Mouse (Mus musculus) liver, adult 2 months (tissue): ENCODE measurements around the gene Gna15. TPM values are rescaled to one million over a fixed set of nuclear protein-coding genes. Genes with fewer than 3 reads are reported as not detected.
A peak's percentile ranks its signal among the peaks of the same experiment; 100 is the strongest.

Experiments used
- DNase-seq: peaks from one replicate; pipeline ENCODE4 v3.0.0-alpha.2; 2011; ENCODE audit warnings: low read depth, low spot score; ENCODE audit errors: extremely low read depth
- H3K27ac ChIP-seq: fragments of 200-500 bp; replicated peaks from 2 replicates; pipeline ENCODE4 v1.5.1; 2012; ENCODE audit warnings: low read depth, mild to moderate bottlenecking, control low read depth, inconsistent platforms, low read length; ENCODE audit not compliant: insufficient read depth
- H3K27me3 ChIP-seq: fragments of 200-500 bp; 2 replicates; pipeline ENCODE4 v1.6.1; 2012; ENCODE audit warnings: mild to moderate bottlenecking, moderate library complexity, low read length, inconsistent platforms; ENCODE audit not compliant: control insufficient read depth, insufficient read depth
- H3K36me3 ChIP-seq: fragments of 200-500 bp; 2 replicates; pipeline ENCODE4 v1.6.1; 2012; ENCODE audit warnings: low read length, inconsistent platforms; ENCODE audit not compliant: control insufficient read depth, insufficient read depth
- H3K4me1 ChIP-seq: fragments of 200-500 bp; 2 replicates; pipeline ENCODE4 v1.6.1; 2011; ENCODE audit warnings: low read length; ENCODE audit not compliant: control insufficient read depth, insufficient read depth
- H3K4me3 ChIP-seq: fragments of 200-500 bp; 2 replicates; pipeline ENCODE4 v1.5.1; 2011; ENCODE audit warnings: low read depth, mild to moderate bottlenecking, control low read depth, low read length, moderate library complexity; ENCODE audit not compliant: insufficient read depth
- H3K79me2 ChIP-seq: fragments of 200-500 bp; 2 replicates; pipeline ENCODE4 v1.6.1; 2012; ENCODE audit warnings: inconsistent platforms, mild to moderate bottlenecking, low read length, moderate library complexity; ENCODE audit not compliant: control insufficient read depth, insufficient read depth
- H3K9ac ChIP-seq: fragments of 200-500 bp; 2 replicates; pipeline ENCODE4 v1.6.1; 2012; ENCODE audit warnings: low read depth, mild to moderate bottlenecking, control low read depth, inconsistent platforms, low read length
- CTCF ChIP-seq: fragments of 200-500 bp; IDR thresholded peaks from 2 replicates; pipeline ENCODE4 v1.5.1; 2011; ENCODE audit warnings: low read depth, low read length, control low read depth
- POLR2A ChIP-seq: fragments of 200-500 bp; IDR thresholded peaks from 2 replicates; pipeline ENCODE4 v1.6.1; 2011; ENCODE audit warnings: low read length, control low read depth; ENCODE audit not compliant: insufficient read depth; ENCODE audit errors: extremely low read depth
- WGBS: fragments of 180-500 bp; shearing (Covaris S2); methylation state at CpG from one replicate; pipeline ENCODE4 v1.1.7; 2018; 5-methylcytosine and 5-hydroxymethylcytosine counted together
- polyA plus RNA-seq: library from polyadenylated mRNA; depleted of rRNA; stranded (reverse); fragments of >200 nt; gene quantifications from 2 replicates; pipeline ENCODE4 v1.2.3, GENCODE M21; 2012
- total RNA-seq: library from RNA; depleted of rRNA; stranded (reverse); fragments of >200 nt; gene quantifications from 2 replicates; pipeline ENCODE4 v1.2.3, GENCODE M21; 2014

The Gna15 gene
- total and polyA plus RNA-seq, 2 experiments = 0.64 to 1.1 TPM

DNA sequence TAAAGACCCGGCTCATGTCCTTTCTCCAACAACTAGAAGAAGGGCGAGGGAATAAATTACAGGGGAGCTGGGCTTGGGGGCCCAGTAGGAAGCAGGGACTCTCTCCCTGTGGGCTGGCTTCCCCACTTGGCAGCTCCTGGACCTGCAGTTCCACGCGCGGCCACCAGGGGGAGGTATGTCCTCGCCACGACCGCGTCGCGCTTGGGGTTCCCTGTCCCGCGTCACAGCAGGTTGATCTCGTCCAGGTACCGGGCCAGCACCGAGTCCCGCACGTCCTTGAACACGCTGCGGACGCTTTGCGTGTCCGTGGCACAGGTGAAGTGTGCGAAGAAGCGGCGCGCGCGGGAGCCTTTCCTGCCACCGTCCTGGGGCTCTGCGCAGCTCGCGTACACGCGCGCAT lies 21.4 kb downstream of the Gna15 start:
- WGBS = 8% methylated on average over 36 of the region's 36 CpGs
- Histone ChIP-seq H3K36me3 (no peaks in the 10 kb centered on the region), H3K4me1 (no peaks in the 10 kb centered on the region; the same call in 1 of the 2 replicates), H3K4me3 (peak overlapping the region; percentile 48), H3K79me2 (no peaks in the 10 kb centered on the region), H3K27me3 (no peaks in the 10 kb centered on the region), H3K9ac (peak overlapping the region; percentile 62), H3K27ac (no peak overlapping the region)
- TF ChIP-seq POLR2A (no peak), CTCF (peak; percentile 98)
- DNase-seq = peak; percentile 29

DNA sequence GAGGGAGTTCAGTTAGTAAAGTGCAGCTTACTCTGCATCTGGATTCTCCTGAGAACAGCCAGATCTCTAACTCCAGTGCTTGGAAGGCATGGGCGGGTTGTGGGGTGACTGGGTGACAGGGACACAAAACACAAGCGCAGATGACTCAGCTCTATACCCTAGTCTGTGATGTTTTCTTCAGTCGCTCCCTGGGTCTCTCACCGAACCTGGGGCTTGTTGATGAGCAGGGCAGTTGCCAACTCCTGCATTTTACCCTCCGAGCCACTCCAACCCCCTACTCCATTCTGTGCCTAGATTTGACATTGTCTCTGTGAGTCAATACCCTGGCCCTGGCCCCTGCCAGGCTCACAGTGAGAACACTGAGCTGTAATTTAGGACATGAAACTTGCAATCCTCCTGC lies 22.2 kb downstream of the Gna15 start:
- Histone ChIP-seq H3K9ac (no peak overlapping the region), H3K79me2 (no peaks in the 10 kb centered on the region), H3K36me3 (no peaks in the 10 kb centered on the region), H3K27ac (no peak overlapping the region), H3K4me1 (no peaks in the 10 kb centered on the region; the same call in 1 of the 2 replicates), H3K27me3 (no peaks in the 10 kb centered on the region), H3K4me3 (no peak overlapping the region)
- 94% methylated on average over 5 of the region's 5 CpGs for WGBS
- TF ChIP-seq POLR2A (no peak), CTCF (no peak)
- DNase-seq = no peak

DNA sequence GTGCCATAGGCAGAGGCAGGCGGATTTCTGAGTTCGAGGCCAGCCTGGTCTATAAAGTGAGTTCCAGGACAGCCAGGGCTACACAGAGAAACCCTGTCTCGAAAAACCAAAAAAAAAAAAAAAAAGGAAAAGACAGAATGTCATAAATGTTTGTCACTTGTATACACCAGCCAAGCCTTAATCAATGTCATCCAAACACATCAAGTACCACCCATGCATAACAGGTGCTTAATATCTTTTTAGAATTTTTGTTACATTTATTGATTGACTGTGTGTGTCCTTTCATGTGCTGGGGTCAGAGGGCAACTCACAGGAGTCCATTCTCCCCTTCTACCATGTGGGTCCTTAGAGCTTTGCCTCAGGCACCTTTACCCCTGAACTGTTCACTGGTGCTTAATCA lies 24.0 kb downstream of the Gna15 start, which contains the start of gene S1pr4:
TSS of gene S1pr4 (minus strand) at position 101 of the 400 bp plus-strand sequence.
- peak within 1 kb of the TSS; percentile 47 for H3K9ac ChIP-seq
- no peaks in the 10 kb centered on the region for H3K27me3 ChIP-seq
- no peak for DNase-seq
- 80% methylated on average over 3 of the region's 3 CpGs for WGBS
- H3K4me3 ChIP-seq = peak within 1 kb of the TSS; percentile 31
- peaks cover 11% of the 10 kb centered on the region; the same call in 1 of the 2 replicates for H3K79me2 ChIP-seq
- H3K27ac ChIP-seq = no peak within 1 kb of the TSS
- no peak for TF ChIP-seq CTCF
- TF ChIP-seq POLR2A = no peak
- H3K36me3 ChIP-seq = no peaks in the 10 kb centered on the region
- peaks cover 2% of the 10 kb centered on the region for H3K4me1 ChIP-seq

GRCm38 (mm10) chr10:81499250-81499901 lies 24.6 kb downstream of the Gna15 start:
- TF ChIP-seq POLR2A = 0 out of 2 replicates have a peak, but pooled peaks have one; percentile 10
- TF ChIP-seq CTCF = no peak
- Histone ChIP-seq H3K79me2 (peaks cover 17% of the 10 kb centered on the region; the same call in 1 of the 2 replicates), H3K4me3 (peak overlapping the region; percentile 31), H3K36me3 (no peaks in the 10 kb centered on the region), H3K27me3 (no peaks in the 10 kb centered on the region), H3K27ac (no peak overlapping the region), H3K4me1 (peaks cover 9% of the 10 kb centered on the region), H3K9ac (peak overlapping the region; percentile 47)
- WGBS = 74% methylated on average over 23 of the region's 23 CpGs
- DNase-seq = no peak

DNA sequence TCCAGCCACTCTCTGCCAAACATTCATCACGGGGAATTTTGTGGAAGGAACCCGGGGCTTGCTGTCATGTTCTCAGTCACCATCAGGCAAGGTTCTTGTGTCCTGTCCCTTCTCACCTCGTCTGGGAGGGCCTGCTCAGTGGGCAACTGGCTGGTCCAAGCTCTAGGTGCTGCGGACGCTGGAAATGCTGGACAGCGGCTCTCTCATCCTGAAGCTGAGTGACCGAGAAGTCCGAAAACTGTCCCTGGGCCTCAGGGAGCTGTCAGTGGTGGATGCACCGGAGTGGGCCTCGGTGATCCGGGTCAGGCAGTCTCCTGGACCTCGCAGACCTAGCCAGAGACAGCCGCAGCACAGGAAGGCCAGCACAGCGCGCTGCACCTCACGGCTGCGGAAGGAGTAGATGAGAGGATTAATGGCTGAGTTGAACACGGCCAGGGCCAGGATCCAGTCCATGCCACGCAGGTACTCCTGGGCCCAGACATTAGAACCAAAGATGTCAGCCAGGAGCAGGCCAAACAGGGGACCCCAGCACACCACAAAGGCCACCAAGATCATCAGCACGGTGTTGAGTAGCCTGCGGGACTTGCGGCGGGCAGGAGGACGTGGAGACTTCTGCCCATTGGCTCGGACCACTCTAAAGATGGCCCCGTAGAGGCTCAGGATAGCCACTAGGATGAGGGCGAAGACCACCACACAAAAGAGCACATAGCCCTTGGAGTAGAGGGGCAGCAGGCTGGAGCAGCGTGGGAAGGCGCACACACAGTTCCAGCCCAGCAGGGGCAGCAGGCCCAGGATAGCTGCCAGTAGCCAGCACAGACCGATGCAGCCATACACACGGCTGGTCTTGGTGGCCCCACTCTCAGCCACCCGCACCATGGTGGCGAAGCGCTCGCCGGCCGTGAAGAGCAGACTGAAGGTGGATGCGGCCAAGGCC lies 25.4 kb downstream of the Gna15 start:
- Histone ChIP-seq H3K27me3 (no peaks in the 10 kb centered on the region), H3K79me2 (peaks cover 17% of the 10 kb centered on the region; the same call in 1 of the 2 replicates), H3K9ac (peak overlapping the region; percentile 47), H3K4me3 (peak overlapping the region; percentile 31), H3K4me1 (peaks cover 9% of the 10 kb centered on the region), H3K27ac (no peak overlapping the region), H3K36me3 (no peaks in the 10 kb centered on the region)
- 88% methylated on average over 38 of the region's 38 CpGs for WGBS
- DNase-seq = no peak
- TF ChIP-seq CTCF (no peak), POLR2A (no peak)
